Mouse (Mus musculus) hindbrain, postnatal 0 days (tissue): ENCODE measurements at regions not wholly inside any gene's neighbourhood (a gene's known extent, or its start where the extent isn't known, plus 50 kb on each side); places are given as distances from the start of the nearest gene placed in this dataset.
"Not testable (repeated sequence)": the region's sequence is repeated elsewhere in the genome, so short reads cannot be mapped to it uniquely, and the experiment has no call there.

ENCODE experiments used
- ATAC-seq: fragments of 200-750 bp; cut with Nextera tagmentation; 2 replicates; pipeline ENCODE4 v1.8.0; 2017; ENCODE audit warnings: mild to moderate bottlenecking, moderate TSS enrichment, moderate library complexity
- DNase-seq: peaks from one replicate; pipeline ENCODE4 v3.0.0-alpha.2; 2015; ENCODE audit warnings: low spot score
- H3K27ac ChIP-seq: fragments of 300-500 bp; sonication (generic); 2 replicates; pipeline ENCODE4 v1.5.1; 2014; ENCODE audit warnings: mild to moderate bottlenecking
- H3K27me3 ChIP-seq: fragments of 300-500 bp; sonication (generic); 2 replicates; pipeline ENCODE4 v1.6.1; 2014; ENCODE audit warnings: low read length, mixed read lengths; ENCODE audit not compliant: insufficient read depth
- H3K36me3 ChIP-seq: fragments of 300-500 bp; sonication (generic); 2 replicates; pipeline ENCODE4 v1.6.1; 2014; ENCODE audit warnings: low read length, mixed read lengths; ENCODE audit not compliant: insufficient read depth
- H3K4me1 ChIP-seq: fragments of 300-500 bp; sonication (generic); 2 replicates; pipeline ENCODE4 v1.6.1; 2014; ENCODE audit warnings: antibody characterized with exemption, low read length, mixed read lengths; ENCODE audit not compliant: insufficient read depth
- H3K4me2 ChIP-seq: fragments of 300-500 bp; sonication (generic); 2 replicates; pipeline ENCODE4 v1.6.1; 2014; ENCODE audit warnings: low read depth, mild to moderate bottlenecking, low read length, moderate library complexity, mixed read lengths
- H3K4me3 ChIP-seq: fragments of 300-500 bp; sonication (generic); 2 replicates; pipeline ENCODE4 v1.5.1; 2014; ENCODE audit warnings: low read length
- H3K9ac ChIP-seq: fragments of 300-500 bp; sonication (generic); replicated peaks from 2 replicates; pipeline ENCODE4 v1.6.1; 2014; ENCODE audit warnings: mild to moderate bottlenecking, low read length, moderate library complexity, mixed read lengths
- H3K9me3 ChIP-seq: fragments of 300-500 bp; sonication (generic); 2 replicates; pipeline ENCODE4 v1.6.1; 2016; ENCODE audit warnings: low read length, mixed read lengths
- CTCF ChIP-seq: IDR thresholded peaks from 2 replicates; pipeline ENCODE4 v1.5.1; 2016; ENCODE audit warnings: antibody characterized with exemption, control low read depth, low read depth
- WGBS: fragments of 180-500 bp; shearing (Covaris S2); extraction: QIAGEN DNeasy Blood & Tissue Kit; methylation state at CpG from one replicate; pipeline ENCODE4 v1.1.7; 2014; 5-methylcytosine and 5-hydroxymethylcytosine counted together

DNA sequence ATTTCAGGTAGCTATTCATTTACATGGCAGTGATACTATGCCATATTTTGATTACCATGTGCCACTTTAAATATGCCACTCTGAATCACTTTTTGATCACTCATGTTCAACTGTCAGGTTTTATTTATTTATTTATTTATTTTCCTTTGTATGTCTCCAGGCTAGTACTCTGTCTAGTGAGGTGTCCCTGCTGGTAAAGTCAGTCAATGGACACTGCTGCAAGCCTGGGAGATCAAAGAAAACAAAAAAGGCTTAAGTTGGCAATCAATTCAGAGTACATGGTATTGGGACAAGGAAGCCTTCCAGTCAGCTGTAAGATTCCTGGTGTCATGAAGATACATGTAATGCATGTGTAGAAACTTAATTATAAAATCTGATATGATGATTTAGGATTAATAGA, 473.5 kb upstream of the Pcdh9 start:
- H3K9me3 ChIP-seq, result no peaks in the 10 kb centered on the region
- no peak for ATAC-seq
- no peaks in the 10 kb centered on the region for H3K36me3 ChIP-seq
- H3K9ac ChIP-seq, result no peak overlapping the region
- H3K4me1 ChIP-seq, result no peaks in the 10 kb centered on the region
- H3K4me3 ChIP-seq, result no peak overlapping the region
- no peak for TF ChIP-seq CTCF
- H3K4me2 ChIP-seq, result no peak overlapping the region
- DNase-seq, result no peak
- H3K27ac ChIP-seq, result no peak overlapping the region
- H3K27me3 ChIP-seq, result no peaks in the 10 kb centered on the region

GRCm38 (mm10) chr14:94362838-94363237, 472.4 kb upstream of the Pcdh9 start:
- Histone ChIP-seq H3K4me2 (no peak overlapping the region), H3K27me3 (no peaks in the 10 kb centered on the region), H3K27ac (no peak overlapping the region), H3K9me3 (no peaks in the 10 kb centered on the region), H3K36me3 (no peaks in the 10 kb centered on the region), H3K9ac (no peak overlapping the region), H3K4me3 (no peak overlapping the region), H3K4me1 (no peaks in the 10 kb centered on the region)
- no peak for TF ChIP-seq CTCF
- DNase-seq (no peak), ATAC-seq (no peak)
- 75% methylated on average over 1 of the region's 1 CpGs for WGBS

GRCm38 (mm10) chr14:94340555-94340954, 450.1 kb upstream of the Pcdh9 start:
- Histone ChIP-seq H3K9me3 (no peaks in the 10 kb centered on the region), H3K27ac (no peak overlapping the region), H3K4me1 (no peaks in the 10 kb centered on the region), H3K27me3 (no peaks in the 10 kb centered on the region), H3K4me2 (no peak overlapping the region), H3K9ac (no peak overlapping the region), H3K4me3 (no peak overlapping the region), H3K36me3 (no peaks in the 10 kb centered on the region)
- 92% methylated on average over 3 of the region's 3 CpGs for WGBS
- no peak for ATAC-seq
- no peak for TF ChIP-seq CTCF
- no peak for DNase-seq

DNA sequence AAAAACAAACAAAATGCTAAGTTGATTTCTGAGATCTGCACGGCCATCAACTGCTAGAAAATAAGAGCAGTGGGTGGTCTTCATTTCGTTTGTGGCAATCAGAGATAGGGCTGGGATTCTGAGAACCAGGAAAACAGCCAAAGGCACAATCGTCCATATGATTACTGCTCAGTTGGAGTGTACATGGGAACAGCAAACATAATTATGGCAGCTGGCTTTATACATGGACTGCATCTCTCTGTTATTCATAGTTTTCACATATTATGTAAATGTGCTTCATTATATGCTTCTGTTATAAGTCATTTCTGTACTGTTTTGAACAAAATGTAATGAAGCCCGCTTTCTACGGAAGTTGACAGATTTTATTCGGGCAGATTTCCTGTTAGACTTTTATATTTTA, 418.8 kb upstream of the Pcdh9 start:
- Histone ChIP-seq H3K4me2 (no peak overlapping the region), H3K4me3 (no peak overlapping the region), H3K36me3 (no peaks in the 10 kb centered on the region), H3K27me3 (no peaks in the 10 kb centered on the region), H3K4me1 (no peaks in the 10 kb centered on the region), H3K9ac (no peak overlapping the region), H3K9me3 (no peaks in the 10 kb centered on the region), H3K27ac (no peak overlapping the region)
- ATAC-seq, result no peak
- DNase-seq, result peak; percentile 3
- WGBS, result 70% methylated on average over 6 of the region's 6 CpGs
- TF ChIP-seq CTCF, result no peak

- WGBS, result 43% methylated on average over 2 of the region's 2 CpGs
Measured at GRCm38 (mm10) chr14:94305615-94306014, 415.1 kb upstream of the Pcdh9 start.

DNA sequence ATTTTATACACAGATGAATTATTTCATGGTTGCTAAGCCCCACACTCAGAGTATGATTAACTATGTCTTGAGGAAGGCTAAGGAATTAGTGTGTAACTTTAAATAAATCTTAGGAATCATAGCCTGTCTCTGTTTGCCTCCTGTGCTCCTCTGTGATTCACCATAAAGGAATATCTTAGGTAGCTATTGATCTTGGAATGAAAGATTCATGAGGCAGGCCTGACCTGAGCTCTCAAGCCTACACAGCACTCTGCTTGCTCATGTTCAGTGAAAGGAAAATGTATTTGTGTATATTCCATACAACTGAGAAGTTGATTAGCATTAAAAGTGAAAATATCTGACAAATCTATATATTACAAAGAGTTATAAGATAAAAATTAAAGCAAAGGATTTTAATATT, 403.8 kb upstream of the Pcdh9 start:
- no peak overlapping the region for H3K4me3 ChIP-seq
- H3K27me3 ChIP-seq, result no peaks in the 10 kb centered on the region
- ATAC-seq (no peak), DNase-seq (no peak)
- no peak overlapping the region for H3K4me2 ChIP-seq
- no peaks in the 10 kb centered on the region for H3K9me3 ChIP-seq
- no peak overlapping the region for H3K27ac ChIP-seq
- no peaks in the 10 kb centered on the region for H3K36me3 ChIP-seq
- no peak for TF ChIP-seq CTCF
- no peaks in the 10 kb centered on the region for H3K4me1 ChIP-seq
- H3K9ac ChIP-seq, result no peak overlapping the region

More at GRCm38 (mm10) chr14:94305615-94306014, 415.1 kb upstream of the Pcdh9 start:
- not testable (repeated sequence) for H3K4me2 ChIP-seq, H3K27me3 ChIP-seq, H3K9me3 ChIP-seq, DNase-seq, H3K4me1 ChIP-seq, ATAC-seq, H3K27ac ChIP-seq, H3K4me3 ChIP-seq, H3K36me3 ChIP-seq, H3K9ac ChIP-seq
